Mouse (Mus musculus) C3H10T1/2 (cell line): ENCODE data around the gene Disp1. TPM values are rescaled to one million over a fixed set of nuclear protein-coding genes. Genes with fewer than 3 reads are reported as not detected.

ENCODE experiments used
- polyA plus RNA-seq, 2 experiments: library from polyadenylated mRNA; unstranded; fragments of >200 nt; fragmentation: generic; extraction: Trizol; gene quantifications; one replicate each; pipeline ENCODE4 v1.2.1; 2012; ENCODE audit warnings: missing spikeins in 2 of 2

Gene Disp1
- 10 to 100 TPM in 1 of 2 experiments, 1 to 10 TPM in 1; 4.9 to 28.2 TPM for polyA plus RNA-seq

GRCm38 (mm10) chr1:183220796-183221718 lies at the start of gene Disp1:
Disp1 (minus strand) TSS chr1:183221522.

Other genes with a start within 250 kb of the Disp1 start
- 10 to 100 TPM in 1 of 2 experiments, 1 to 10 TPM in 1; 5.5 to 30.8 TPM for gene Aida, start 75.1 kb upstream of the Disp1 start, polyA plus RNA-seq
- 10 to 100 TPM in 1 of 2 experiments, 1 to 10 TPM in 1; 1.3 to 15.4 TPM for gene Brox, start 75.7 kb upstream of the Disp1 start, polyA plus RNA-seq
- gene Mia3, start 148.0 kb upstream of the Disp1 start, polyA plus RNA-seq: 10 to 100 TPM in 1 of 2 experiments, 1 to 10 TPM in 1; 3.7 to 45.3 TPM
- 1 to 10 TPM in 1 of 2 experiments, under 1 TPM in 1; 0.57 to 5.6 TPM for gene Taf1a, start 167.5 kb upstream of the Disp1 start, polyA plus RNA-seq
- under 1 TPM; 0.01 to 0.28 TPM for gene Hhipl2, start 196.7 kb upstream of the Disp1 start, polyA plus RNA-seq